Mouse (Mus musculus): ENCODE results near the gene Lrrc9. TPM values are rescaled to one million over a fixed set of nuclear protein-coding genes. Genes with fewer than 3 reads are reported as not detected.

Lrrc9 gene
- total and polyA plus RNA-seq, 3 experiments, result not detected

DNA sequence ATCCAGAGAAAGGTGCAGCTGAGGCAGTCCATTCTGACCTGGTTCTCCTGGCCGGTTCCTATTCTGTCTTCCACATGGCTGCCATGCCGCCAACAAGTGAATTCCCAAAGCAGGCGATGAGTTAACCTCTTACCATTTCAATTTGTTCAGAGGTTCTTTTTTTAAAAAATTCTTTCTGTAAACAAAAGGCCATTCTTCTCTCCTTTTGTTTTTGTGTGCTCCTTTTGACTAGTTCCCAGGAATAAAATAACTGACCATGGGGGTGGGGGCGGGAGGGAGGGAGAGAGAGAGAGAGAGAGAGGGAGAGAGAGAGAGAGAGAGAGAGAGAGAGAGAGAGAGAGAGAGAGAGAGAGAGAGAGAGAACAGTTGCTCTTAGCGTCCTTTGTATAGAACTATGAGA, 36.6 kb upstream of the Lrrc9 start:
- Histone ChIP-seq H3K27me3 (ENCODE audit: control insufficient read depth in 1 of 2, insufficient read depth in 2 of 2, low read length in 2 of 2) (no peaks in the 10 kb centered on the region; a peak in 1 of 4 replicates), H3K9ac (ENCODE audit: control insufficient read depth, low read depth, low read length, poor library complexity, severe bottlenecking) (no peak overlapping the region), H3K27ac (ENCODE audit: control insufficient read depth, low read depth, low read length) (no peak overlapping the region), H3K4me1 (ENCODE audit: control insufficient read depth in 1 of 2, insufficient read depth in 2 of 2, low read length in 2 of 2) (no peaks in the 10 kb centered on the region), H3K9me3 (replicated peaks; ENCODE audit: insufficient read depth, low read length) (no peaks in the 10 kb centered on the region), H3K36me3 (ENCODE audit: control insufficient read depth in 1 of 2, insufficient read depth in 2 of 2, low read length in 2 of 2) (no peaks in the 10 kb centered on the region), H3K4me3 (ENCODE audit: control insufficient read depth in 1 of 2, insufficient read depth in 1 of 2, low read depth in 2 of 2, low read length in 2 of 2) (no peak overlapping the region), H3K79me2 (ENCODE audit: control insufficient read depth, insufficient read depth, low read length, poor library complexity) (no peaks in the 10 kb centered on the region)
- DNase-seq (ENCODE audit: low read depth, low spot score), result no peak
- TF ChIP-seq MEF2A (IDR thresholded peaks at IDR 0.05; ENCODE audit: extremely low read depth, insufficient replicate concordance, low read depth, low read length, poor library complexity, severe bottlenecking) (no peak), POLR2AphosphoS5 (IDR thresholded peaks at IDR 0.05; ENCODE audit: borderline replicate concordance, low read depth, low read length) (no peak), SIN3A (IDR thresholded peaks at IDR 0.05; ENCODE audit: low read length) (no peak), ETS1 (IDR thresholded peaks at IDR 0.05; ENCODE audit: low read depth, low read length) (no peak), CHD1 (IDR thresholded peaks at IDR 0.05; ENCODE audit: low read depth, low read length) (no peak), TCF12 (IDR thresholded peaks at IDR 0.05; ENCODE audit: low read depth, low read length) (no peak), USF2 (IDR thresholded peaks at IDR 0.05; ENCODE audit: borderline replicate concordance in 1 of 2, insufficient read depth in 1 of 2, low read depth in 1 of 2, low read length in 2 of 2) (no peak), MYB (IDR thresholded peaks at IDR 0.05; ENCODE audit: low read depth, low read length) (no peak), HCFC1 (IDR thresholded peaks at IDR 0.05; ENCODE audit: low read depth, low read length) (no peak), MAFK (IDR thresholded peaks at IDR 0.05; ENCODE audit: borderline replicate concordance, low read depth, low read length) (no peak), MAX (IDR thresholded peaks at IDR 0.05; ENCODE audit: low read length) (no peak), USF1 (IDR thresholded peaks at IDR 0.05; ENCODE audit: low read depth, low read length) (no peak), RAD21 (IDR thresholded peaks at IDR 0.05; ENCODE audit: low read depth, low read length) (no peak), TAL1 (IDR thresholded peaks at IDR 0.05; ENCODE audit: low read length) (no peak)

DNA sequence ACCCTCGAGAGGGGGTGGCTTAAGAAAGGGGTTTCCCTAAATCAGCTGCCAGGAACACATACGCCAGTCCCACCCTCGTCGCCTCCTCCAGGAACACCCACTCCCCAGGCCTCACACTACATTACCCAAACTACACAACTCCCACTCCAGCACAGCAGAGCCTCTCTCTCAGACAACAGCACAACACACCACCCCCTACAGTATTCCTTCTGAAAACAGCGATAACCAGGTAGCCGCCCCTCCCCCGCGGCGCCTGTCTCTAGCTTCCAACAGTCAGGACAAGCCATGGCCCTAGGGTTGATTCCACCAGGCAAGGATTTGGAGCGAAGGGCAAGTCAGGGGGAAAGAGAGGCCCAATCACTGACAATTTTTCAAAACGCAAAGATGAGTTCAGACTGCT, 34.5 kb upstream of the Lrrc9 start:
- H3K9me3 ChIP-seq (replicated peaks; ENCODE audit: insufficient read depth, low read length), result no peaks in the 10 kb centered on the region
- H3K79me2 ChIP-seq (ENCODE audit: control insufficient read depth, insufficient read depth, low read length, poor library complexity), result no peaks in the 10 kb centered on the region
- H3K9ac ChIP-seq (ENCODE audit: control insufficient read depth, low read depth, low read length, poor library complexity, severe bottlenecking), result no peak overlapping the region
- TF ChIP-seq POLR2AphosphoS2 (IDR thresholded peaks at IDR 0.05; ENCODE audit: low read length) (no peak), ZNF384 (IDR thresholded peaks at IDR 0.05; ENCODE audit: low read depth, low read length) (no peak), ELF1 (IDR thresholded peaks at IDR 0.05; ENCODE audit: low read depth, low read length) (no peak), TCF12 (IDR thresholded peaks at IDR 0.05; ENCODE audit: low read depth, low read length) (no peak), ZC3H11A (IDR thresholded peaks at IDR 0.05; ENCODE audit: low read depth, low read length) (no peak), SMC3 (IDR thresholded peaks at IDR 0.05; ENCODE audit: low read depth, low read length) (no peak), CHD2 (IDR thresholded peaks at IDR 0.05; ENCODE audit: low read length) (no peak), CTCF (IDR thresholded peaks at IDR 0.05 in 2 of 3, conservative IDR thresholded peaks at IDR 0.05 in 1 of 3; ENCODE audit: control insufficient read depth in 1 of 3, insufficient read depth in 1 of 3, low read depth in 2 of 3, low read length in 3 of 3, poor library complexity in 1 of 3, severe bottlenecking in 1 of 3) (no peak), GATA1 (IDR thresholded peaks at IDR 0.05; ENCODE audit: low read depth, low read length) (no peak), HCFC1 (IDR thresholded peaks at IDR 0.05; ENCODE audit: low read depth, low read length) (no peak), MEF2A (IDR thresholded peaks at IDR 0.05; ENCODE audit: extremely low read depth, insufficient replicate concordance, low read depth, low read length, poor library complexity, severe bottlenecking) (no peak)
- H3K36me3 ChIP-seq (ENCODE audit: control insufficient read depth in 1 of 2, insufficient read depth in 2 of 2, low read length in 2 of 2), result no peaks in the 10 kb centered on the region
- no peak overlapping the region for H3K4me3 ChIP-seq (ENCODE audit: control insufficient read depth in 1 of 2, insufficient read depth in 1 of 2, low read depth in 2 of 2, low read length in 2 of 2)
- no peaks in the 10 kb centered on the region; a peak in 1 of 4 replicates for H3K27me3 ChIP-seq (ENCODE audit: control insufficient read depth in 1 of 2, insufficient read depth in 2 of 2, low read length in 2 of 2)
- H3K27ac ChIP-seq (ENCODE audit: control insufficient read depth, low read depth, low read length), result no peak overlapping the region
- no peaks in the 10 kb centered on the region for H3K4me1 ChIP-seq (ENCODE audit: control insufficient read depth in 1 of 2, insufficient read depth in 2 of 2, low read length in 2 of 2)
- no peak for DNase-seq (ENCODE audit: low read depth, low spot score)
